Mouse (Mus musculus) liver, adult (tissue): ENCODE measurements around the gene Parp8.

ENCODE experiments used
- GATA4 ChIP-seq: IDR thresholded peaks from 2 replicates; pipeline ENCODE4 v1.6.1; 2014; ENCODE audit warnings: mild to moderate bottlenecking, low read length; ENCODE audit not compliant: insufficient replicate concordance

The Parp8 gene

GRCm38 (mm10) chr13:117025226-117026067 is at the start of gene Parp8:
TSS of gene Parp8 (minus strand) at chr13:117025537.
- TF ChIP-seq GATA4 = no peak

GRCm38 (mm10) chr13:117062628-117063315 is 37.4 kb upstream of the Parp8 start:
- no peak for TF ChIP-seq GATA4

- TF ChIP-seq GATA4 = no peak
Observed at GRCm38 (mm10) chr13:117056466-117056865, 31.1 kb upstream of the Parp8 start.

GRCm38 (mm10) chr13:117054811-117055496 is 29.6 kb upstream of the Parp8 start:
- no peak for TF ChIP-seq GATA4

- no peak for TF ChIP-seq GATA4
Observed at GRCm38 (mm10) chr13:117052748-117053147, 27.4 kb upstream of the Parp8 start.

GRCm38 (mm10) chr13:117048541-117048971 is 23.2 kb upstream of the Parp8 start:
- no peak for TF ChIP-seq GATA4

- TF ChIP-seq GATA4 = no peak
Observed at GRCm38 (mm10) chr13:117043567-117043966, 18.2 kb upstream of the Parp8 start.

- TF ChIP-seq GATA4 = no peak
Observed at GRCm38 (mm10) chr13:117041021-117041420, 15.7 kb upstream of the Parp8 start.

- TF ChIP-seq GATA4 = no peak
Observed at GRCm38 (mm10) chr13:117036277-117036676, 10.9 kb upstream of the Parp8 start.

GRCm38 (mm10) chr13:117035121-117035520 is 9.8 kb upstream of the Parp8 start:
- TF ChIP-seq GATA4 = no peak

- no peak for TF ChIP-seq GATA4
Observed at GRCm38 (mm10) chr13:117034676-117035075, 9.3 kb upstream of the Parp8 start.

- no peak for TF ChIP-seq GATA4
Observed at GRCm38 (mm10) chr13:117033676-117034308, 8.5 kb upstream of the Parp8 start.

- no peak for TF ChIP-seq GATA4
Observed at GRCm38 (mm10) chr13:117032402-117032801, 7.1 kb upstream of the Parp8 start.

GRCm38 (mm10) chr13:117031546-117031945 is 6.2 kb upstream of the Parp8 start:
- TF ChIP-seq GATA4 = no peak

GRCm38 (mm10) chr13:117028221-117028620 is 2.9 kb upstream of the Parp8 start:
- TF ChIP-seq GATA4 = no peak
